Mouse (Mus musculus): ENCODE measurements around the gene Rufy2. TPM values are rescaled to one million over a fixed set of nuclear protein-coding genes. Genes with fewer than 3 reads are reported as not detected.
A peak's percentile ranks its signal among the peaks of the same experiment; 100 is the strongest.

The Rufy2 gene
- total and polyA plus RNA-seq, 2 experiments = 0.78 to 3.8 TPM

GRCm38 (mm10) chr10:62984495-62984894, 4.5 kb downstream of the Rufy2 start:
- no peak for TF ChIP-seq CTCF (IDR thresholded peaks at IDR 0.05; ENCODE audit: low read depth, low read length)
- TF ChIP-seq POLR2A (IDR thresholded peaks at IDR 0.05; ENCODE audit: extremely low read depth, insufficient read depth, low read length) = no peak
- WGBS = 76% methylated on average over 6 of the region's 6 CpGs
- Histone ChIP-seq H3K79me2 (ENCODE audit: control insufficient read depth, insufficient read depth, low read length) (0 out of 2 replicates have a peak, but pooled peaks cover 3% of the 10 kb centered on the region), H3K27me3 (ENCODE audit: control insufficient read depth, insufficient read depth, low read length) (no peaks in the 10 kb centered on the region), H3K4me1 (ENCODE audit: control insufficient read depth, insufficient read depth, low read length) (peaks cover 4% of the 10 kb centered on the region), H3K36me3 (ENCODE audit: control insufficient read depth, insufficient read depth, low read length) (peaks cover 4% of the 10 kb centered on the region; the same call in 1 of the 2 replicates), H3K4me3 (ENCODE audit: insufficient read depth, low read depth, low read length) (no peak overlapping the region), H3K27ac (replicated peaks; ENCODE audit: insufficient read depth, low read depth, low read length) (no peak overlapping the region), H3K9ac (ENCODE audit: low read depth, low read length) (no peak overlapping the region)
- no peak for DNase-seq (ENCODE audit: extremely low read depth, low read depth, low spot score)

- no peak for DNase-seq (ENCODE audit: extremely low read depth, low read depth, low spot score)
- no peaks in the 10 kb centered on the region for H3K79me2 ChIP-seq (ENCODE audit: control insufficient read depth, insufficient read depth, low read length)
- WGBS = 41% methylated on average over 3 of the region's 3 CpGs
Observed at GRCm38 (mm10) chr10:62987341-62987740, 7.3 kb downstream of the Rufy2 start.

GRCm38 (mm10) chr10:62990636-62991035, 10.6 kb downstream of the Rufy2 start:
- 97% methylated on average over 15 of the region's 15 CpGs for WGBS

More at GRCm38 (mm10) chr10:62987341-62987740, 7.3 kb downstream of the Rufy2 start:
- Histone ChIP-seq H3K4me1 (ENCODE audit: control insufficient read depth, insufficient read depth, low read length) (no peaks in the 10 kb centered on the region), H3K9ac (ENCODE audit: low read depth, low read length) (no peak overlapping the region), H3K4me3 (ENCODE audit: insufficient read depth, low read depth, low read length) (no peak overlapping the region), H3K36me3 (ENCODE audit: control insufficient read depth, insufficient read depth, low read length) (peaks cover 16% of the 10 kb centered on the region; the same call in 1 of the 2 replicates), H3K27ac (replicated peaks; ENCODE audit: insufficient read depth, low read depth, low read length) (no peak overlapping the region), H3K27me3 (ENCODE audit: control insufficient read depth, insufficient read depth, low read length) (no peaks in the 10 kb centered on the region)
- TF ChIP-seq POLR2A (IDR thresholded peaks at IDR 0.05; ENCODE audit: extremely low read depth, insufficient read depth, low read length) = no peak
- peak; percentile 37; the same call in 1 of the 2 replicates for TF ChIP-seq CTCF (IDR thresholded peaks at IDR 0.05; ENCODE audit: low read depth, low read length)

GRCm38 (mm10) chr10:62993991-62994390, 14.0 kb downstream of the Rufy2 start:
- H3K9ac ChIP-seq (ENCODE audit: low read depth, low read length) = no peak overlapping the region

More at GRCm38 (mm10) chr10:62990636-62991035, 10.6 kb downstream of the Rufy2 start:
- no peaks in the 10 kb centered on the region for H3K27me3 ChIP-seq (ENCODE audit: control insufficient read depth, insufficient read depth, low read length)
- TF ChIP-seq CTCF (IDR thresholded peaks at IDR 0.05; ENCODE audit: low read depth, low read length) (no peak), POLR2A (IDR thresholded peaks at IDR 0.05; ENCODE audit: extremely low read depth, insufficient read depth, low read length) (no peak)
- peaks cover 27% of the 10 kb centered on the region; the same call in 1 of the 2 replicates for H3K36me3 ChIP-seq (ENCODE audit: control insufficient read depth, insufficient read depth, low read length)
- no peak for DNase-seq (ENCODE audit: extremely low read depth, low read depth, low spot score)
- H3K79me2 ChIP-seq (ENCODE audit: control insufficient read depth, insufficient read depth, low read length) = no peaks in the 10 kb centered on the region
- no peak overlapping the region for H3K27ac ChIP-seq (replicated peaks; ENCODE audit: insufficient read depth, low read depth, low read length)
- no peak overlapping the region for H3K4me3 ChIP-seq (ENCODE audit: insufficient read depth, low read depth, low read length)
- H3K9ac ChIP-seq (ENCODE audit: low read depth, low read length) = no peak overlapping the region
- H3K4me1 ChIP-seq (ENCODE audit: control insufficient read depth, insufficient read depth, low read length) = no peaks in the 10 kb centered on the region

GRCm38 (mm10) chr10:63000584-63000983, 20.6 kb downstream of the Rufy2 start:
- Histone ChIP-seq H3K9ac (ENCODE audit: low read depth, low read length) (no peak overlapping the region), H3K4me3 (ENCODE audit: insufficient read depth, low read depth, low read length) (no peak overlapping the region), H3K79me2 (ENCODE audit: control insufficient read depth, insufficient read depth, low read length) (no peaks in the 10 kb centered on the region), H3K27me3 (ENCODE audit: control insufficient read depth, insufficient read depth, low read length) (no peaks in the 10 kb centered on the region), H3K27ac (replicated peaks; ENCODE audit: insufficient read depth, low read depth, low read length) (no peak overlapping the region), H3K36me3 (ENCODE audit: control insufficient read depth, insufficient read depth, low read length) (peaks cover 18% of the 10 kb centered on the region), H3K4me1 (ENCODE audit: control insufficient read depth, insufficient read depth, low read length) (no peaks in the 10 kb centered on the region)
- TF ChIP-seq CTCF (IDR thresholded peaks at IDR 0.05; ENCODE audit: low read depth, low read length) (no peak), POLR2A (IDR thresholded peaks at IDR 0.05; ENCODE audit: extremely low read depth, insufficient read depth, low read length) (no peak)
- DNase-seq (ENCODE audit: extremely low read depth, low read depth, low spot score) = no peak
- WGBS = 90% methylated on average over 9 of the region's 9 CpGs

More at GRCm38 (mm10) chr10:62993991-62994390, 14.0 kb downstream of the Rufy2 start:
- DNase-seq (ENCODE audit: extremely low read depth, low read depth, low spot score) = no peak
- Histone ChIP-seq H3K4me3 (ENCODE audit: insufficient read depth, low read depth, low read length) (no peak overlapping the region), H3K4me1 (ENCODE audit: control insufficient read depth, insufficient read depth, low read length) (no peaks in the 10 kb centered on the region), H3K27me3 (ENCODE audit: control insufficient read depth, insufficient read depth, low read length) (no peaks in the 10 kb centered on the region), H3K36me3 (ENCODE audit: control insufficient read depth, insufficient read depth, low read length) (peaks cover 28% of the 10 kb centered on the region; the same call in 1 of the 2 replicates), H3K27ac (replicated peaks; ENCODE audit: insufficient read depth, low read depth, low read length) (no peak overlapping the region), H3K79me2 (ENCODE audit: control insufficient read depth, insufficient read depth, low read length) (no peaks in the 10 kb centered on the region)
- 81% methylated on average over 5 of the region's 9 CpGs for WGBS
- TF ChIP-seq POLR2A (IDR thresholded peaks at IDR 0.05; ENCODE audit: extremely low read depth, insufficient read depth, low read length) (no peak), CTCF (IDR thresholded peaks at IDR 0.05; ENCODE audit: low read depth, low read length) (no peak)

GRCm38 (mm10) chr10:63003252-63003651, 23.2 kb downstream of the Rufy2 start:
- 87% methylated on average over 9 of the region's 9 CpGs for WGBS
- Histone ChIP-seq H3K36me3 (ENCODE audit: control insufficient read depth, insufficient read depth, low read length) (peaks cover 25% of the 10 kb centered on the region), H3K27me3 (ENCODE audit: control insufficient read depth, insufficient read depth, low read length) (no peaks in the 10 kb centered on the region), H3K9ac (ENCODE audit: low read depth, low read length) (no peak overlapping the region), H3K4me1 (ENCODE audit: control insufficient read depth, insufficient read depth, low read length) (no peaks in the 10 kb centered on the region), H3K27ac (replicated peaks; ENCODE audit: insufficient read depth, low read depth, low read length) (no peak overlapping the region), H3K4me3 (ENCODE audit: insufficient read depth, low read depth, low read length) (no peak overlapping the region), H3K79me2 (ENCODE audit: control insufficient read depth, insufficient read depth, low read length) (no peaks in the 10 kb centered on the region)
- TF ChIP-seq CTCF (IDR thresholded peaks at IDR 0.05; ENCODE audit: low read depth, low read length) (no peak), POLR2A (IDR thresholded peaks at IDR 0.05; ENCODE audit: extremely low read depth, insufficient read depth, low read length) (no peak)
- no peak for DNase-seq (ENCODE audit: extremely low read depth, low read depth, low spot score)
